Mouse (Mus musculus): ENCODE measurements around the gene Tmem131.

DNA sequence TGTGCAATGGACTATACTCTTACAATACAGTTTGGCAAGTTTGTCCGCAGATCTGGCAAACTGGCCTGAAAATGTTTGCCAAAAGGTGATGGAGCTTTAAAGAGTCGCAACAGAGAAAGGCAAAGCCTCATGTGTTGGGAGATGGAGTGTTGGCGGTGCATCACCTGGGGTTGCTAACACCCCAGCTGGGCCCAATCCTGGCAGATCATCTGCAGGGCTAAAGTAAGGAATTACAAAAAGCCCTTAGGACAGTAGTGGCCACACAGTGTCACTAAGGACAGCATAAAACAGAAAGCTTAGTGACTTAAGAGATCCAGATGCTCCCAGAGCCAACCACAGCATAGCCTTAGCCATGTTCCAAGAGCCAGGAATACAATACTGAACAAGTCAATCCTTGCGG, 138.6 kb downstream of the Tmem131 start:
- no peak for TF ChIP-seq CTCF (IDR thresholded peaks at IDR 0.05; ENCODE audit: low read depth)
- TF ChIP-seq EP300 (IDR thresholded peaks at IDR 0.05; ENCODE audit: low read depth), result no peak
